Mouse (Mus musculus) E14TG2a.4 (cell line): ENCODE measurements around the gene Zfpm1.

Source experiments
- CTCF ChIP-seq: conservative IDR thresholded peaks from 2 replicates; pipeline ENCODE4 v1.5.1; 2014; ENCODE audit warnings: low read length
- NANOG ChIP-seq: IDR thresholded peaks from 2 replicates; pipeline ENCODE4 v1.6.1; 2014; ENCODE audit warnings: borderline replicate concordance, low read length, mixed read lengths

DNA sequence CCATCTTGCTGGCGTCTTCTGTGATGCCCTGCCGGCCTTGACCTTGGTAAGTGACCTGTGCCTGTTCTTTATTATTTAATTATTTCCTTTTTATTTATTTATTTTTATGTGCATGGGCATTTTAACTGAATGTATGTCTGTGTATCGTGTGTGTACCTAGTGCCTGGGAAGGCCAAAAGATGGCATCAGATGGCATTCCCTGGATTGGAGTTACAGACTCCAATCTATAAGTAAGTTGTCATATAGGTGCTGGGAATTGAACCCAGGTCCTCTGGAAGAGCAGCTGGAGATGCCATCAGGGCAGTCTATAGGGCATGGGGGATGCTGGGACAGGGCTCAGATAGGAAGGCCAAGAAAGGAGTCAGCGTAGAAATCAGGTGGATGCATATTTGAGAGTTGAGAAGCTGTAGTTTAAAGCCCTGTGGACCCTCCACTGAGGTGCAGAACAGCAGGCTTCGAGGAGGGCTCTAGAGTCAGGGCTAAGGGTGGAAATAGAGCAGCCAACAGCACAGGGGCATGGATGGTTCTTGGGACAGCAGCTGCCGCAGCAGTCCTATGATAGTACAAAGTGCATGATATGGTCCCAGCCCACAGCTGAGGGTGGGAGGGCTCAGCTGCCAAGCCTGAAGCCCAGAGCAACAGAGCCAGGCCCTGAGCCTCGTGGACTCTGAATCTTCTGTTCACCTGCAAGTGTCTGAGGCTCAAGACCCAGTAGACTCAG lies 78.9 kb downstream of the Zfpm1 start, which contains the start of gene Trhr2:
- no peak for TF ChIP-seq CTCF
- TF ChIP-seq NANOG = no peak
